Comparison of ENCODE assay signal across 10 mouse cellular contexts in the genomic region with DNA sequence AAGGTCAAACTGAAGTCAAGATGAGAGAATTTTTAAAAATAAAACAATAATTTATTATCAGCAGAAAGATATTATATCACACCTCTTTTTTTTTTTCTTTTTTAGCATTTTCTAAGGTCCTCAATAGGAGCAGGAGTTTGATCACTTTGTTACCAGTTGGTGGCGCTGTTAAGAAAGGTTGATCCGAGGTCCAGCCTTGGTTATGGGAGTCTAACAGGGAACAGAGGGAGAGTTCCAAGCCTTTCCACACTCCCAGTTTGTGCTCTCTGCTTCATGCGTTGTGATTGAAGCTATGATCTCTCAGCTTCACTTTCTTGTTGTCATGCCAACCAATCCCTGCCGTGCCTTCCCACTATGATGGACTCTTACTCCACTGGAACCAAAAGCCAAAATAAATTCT.
DNase-seq lines count a peak whose midpoint lies in the region; ATAC-seq and TF ChIP-seq lines count a peak whose summit lies in the region.
"Had no signal": no experiment of that assay in that cellular context is flagged by ENCODE, and none has a peak within 500 bp of the region (broad histone marks: within the 10 kb centered on the region; RNA-seq: fewer than 3 reads in every experiment).

No protein-coding gene starts in this region.

- no peak overlapping the region for H3K4me3 ChIP-seq in forebrain, embryonic 15.5 days
- H3K4me3 ChIP-seq in forebrain, embryonic 11.5 days (ENCODE audit: low read depth, low read length) = no peak overlapping the region
- no peak overlapping the region for H3K4me3 ChIP-seq in liver, postnatal 0 days (ENCODE audit: low read depth, low read length)
- H3K4me3 ChIP-seq: liver, embryonic 15.5 days had no signal

- H3K27me3 ChIP-seq in forebrain, embryonic 15.5 days = no peaks in the 10 kb centered on the region
- H3K27me3 ChIP-seq in forebrain, embryonic 11.5 days (ENCODE audit: control insufficient read depth, insufficient read depth, low read length) = no peaks in the 10 kb centered on the region
- H3K27me3 ChIP-seq in liver, postnatal 0 days (ENCODE audit: insufficient read depth, low read length) = no peaks in the 10 kb centered on the region
- H3K27me3 ChIP-seq: liver, embryonic 15.5 days had no signal

- H3K9ac ChIP-seq in forebrain, embryonic 15.5 days (replicated peaks) = no peak overlapping the region
- no peak overlapping the region for H3K9ac ChIP-seq in forebrain, embryonic 11.5 days (ENCODE audit: low read length)
- H3K9ac ChIP-seq in liver, postnatal 0 days (replicated peaks) = no peak overlapping the region
- H3K9ac ChIP-seq: liver, embryonic 15.5 days had no signal

- no peak overlapping the region for H3K27ac ChIP-seq in forebrain, embryonic 15.5 days (replicated peaks)
- no peak overlapping the region for H3K27ac ChIP-seq in forebrain, embryonic 11.5 days (ENCODE audit: low read depth, low read length)
- no peak overlapping the region for H3K27ac ChIP-seq in liver, postnatal 0 days (ENCODE audit: low read depth)
- H3K27ac ChIP-seq: liver, embryonic 15.5 days had no signal

- peak; percentile 44 for TF ChIP-seq CTCF in liver, postnatal 0 days (IDR thresholded peaks at IDR 0.05; ENCODE audit: low read depth)

- H3K9me3 ChIP-seq in forebrain, embryonic 15.5 days = no peaks in the 10 kb centered on the region
- H3K9me3 ChIP-seq in forebrain, embryonic 11.5 days (ENCODE audit: control insufficient read depth, low read length) = no peaks in the 10 kb centered on the region
- H3K9me3 ChIP-seq in liver, postnatal 0 days (ENCODE audit: low read length) = no peaks in the 10 kb centered on the region
- H3K9me3 ChIP-seq: liver, embryonic 15.5 days had no signal

- ATAC-seq in forebrain, embryonic 15.5 days (replicated peaks) = 0 out of 2 replicates have a peak, but pooled peaks have one; percentile 48
- no peak for ATAC-seq in forebrain, embryonic 11.5 days (replicated peaks; ENCODE audit: low FRiP score)
- no peak for ATAC-seq in liver, postnatal 0 days

- H3K36me3 ChIP-seq in forebrain, embryonic 15.5 days = no peaks in the 10 kb centered on the region
- no peaks in the 10 kb centered on the region for H3K36me3 ChIP-seq in forebrain, embryonic 11.5 days (ENCODE audit: control insufficient read depth, insufficient read depth, low read length)
- no peaks in the 10 kb centered on the region for H3K36me3 ChIP-seq in liver, postnatal 0 days (replicated peaks; ENCODE audit: insufficient read depth, low read length)
- H3K36me3 ChIP-seq: liver, embryonic 15.5 days had no signal

- H3K4me2 ChIP-seq in forebrain, embryonic 15.5 days (replicated peaks) = no peak overlapping the region
- no peak overlapping the region for H3K4me2 ChIP-seq in forebrain, embryonic 11.5 days (ENCODE audit: low read depth, low read length, severe bottlenecking)
- H3K4me2 ChIP-seq in liver, postnatal 0 days (ENCODE audit: low read depth, low read length) = no peak overlapping the region
- H3K4me2 ChIP-seq: liver, embryonic 15.5 days had no signal

- 34% methylated on average over 4 of the region's 4 CpGs for WGBS in forebrain, embryonic 15.5 days
- 35% methylated on average over 4 of the region's 4 CpGs for WGBS in forebrain, embryonic 11.5 days
- WGBS in liver, postnatal 0 days (ENCODE audit: insufficient replicate concordance) = 51% methylated on average over 4 of the region's 4 CpGs

- no peak for TF ChIP-seq EP300 in liver, postnatal 0 days (IDR thresholded peaks at IDR 0.05; ENCODE audit: low read depth)

- H3K4me1 ChIP-seq in forebrain, embryonic 15.5 days = no peaks in the 10 kb centered on the region
- no peaks in the 10 kb centered on the region for H3K4me1 ChIP-seq in forebrain, embryonic 11.5 days (replicated peaks; ENCODE audit: control insufficient read depth, insufficient read depth, low read length)
- H3K4me1 ChIP-seq in liver, postnatal 0 days (ENCODE audit: insufficient read depth) = no peaks in the 10 kb centered on the region
- H3K4me1 ChIP-seq: liver, embryonic 15.5 days had no signal

- DNase-seq in forebrain, embryonic 11.5 days (ENCODE audit: low spot score) = no peak
- no peak for DNase-seq in liver, postnatal 0 days
- DNase-seq in liver = no peak
- DNase-seq in heart, postnatal 10 days = peak; percentile 9 to 19
- peak; percentile 35 for DNase-seq in retina, postnatal 1 day
- no peak for DNase-seq in MN1 (ENCODE audit: low spot score)
- DNase-seq in urinary bladder, postnatal 25 days (ENCODE audit: low spot score) = no peak
- DNase-seq: right cerebral cortex, postnatal 4 days had no signal

- intact Hi-C loops in heart, postnatal 10 days (cut with DNase I) = loop anchor here (2.0 to 5.0 kb wide), 2 partner anchors 270 to 366 kb away; partner anchors contain the start of gene St8sia4

Comparison
In these comparisons a context has a peak if more than half of its experiments do, and no peak if none do; other contexts are left out.
1. DNase-seq: peak in heart, postnatal 10 days (2 of 2) and retina, postnatal 1 day (single experiment); none in forebrain, embryonic 11.5 days (single experiment), liver, postnatal 0 days (single experiment), liver (single experiment), MN1 (single experiment) and urinary bladder, postnatal 25 days (single experiment).